Mouse (Mus musculus): ENCODE data around the gene Gal3st4.

Gal3st4 gene

GRCm38 (mm10) chr5:138262001-138262400, 10.6 kb downstream of the Gal3st4 start:
- DNase-seq (ENCODE audit: low spot score in 2 of 2): peak in 1 of 2 experiments; percentile 39

- DNase-seq (ENCODE audit: low spot score in 2 of 2): no peak
Observed at GRCm38 (mm10) chr5:138260834-138261233, 11.8 kb downstream of the Gal3st4 start.

DNA sequence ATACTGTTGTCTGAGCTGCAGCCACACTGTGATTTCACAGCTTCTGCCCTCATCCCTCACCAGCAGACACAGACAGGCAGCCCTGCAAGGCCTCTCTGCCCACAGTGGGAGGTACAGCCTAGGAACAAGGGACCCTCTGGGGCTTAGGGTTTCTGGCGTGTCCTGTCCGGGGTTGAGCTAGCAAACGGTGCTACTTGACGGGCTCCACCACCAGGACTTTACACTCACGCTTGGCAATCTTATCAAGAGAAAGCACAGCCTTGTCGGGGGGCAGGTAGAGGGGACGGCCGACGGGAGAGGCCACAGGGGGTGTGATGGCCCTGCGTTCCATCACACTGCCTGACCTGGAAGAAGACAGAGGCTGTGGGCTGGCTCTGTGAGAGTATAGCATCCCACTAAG, 12.6 kb downstream of the Gal3st4 start:
- DNase-seq (ENCODE audit: low spot score in 2 of 2): no peak

DNA sequence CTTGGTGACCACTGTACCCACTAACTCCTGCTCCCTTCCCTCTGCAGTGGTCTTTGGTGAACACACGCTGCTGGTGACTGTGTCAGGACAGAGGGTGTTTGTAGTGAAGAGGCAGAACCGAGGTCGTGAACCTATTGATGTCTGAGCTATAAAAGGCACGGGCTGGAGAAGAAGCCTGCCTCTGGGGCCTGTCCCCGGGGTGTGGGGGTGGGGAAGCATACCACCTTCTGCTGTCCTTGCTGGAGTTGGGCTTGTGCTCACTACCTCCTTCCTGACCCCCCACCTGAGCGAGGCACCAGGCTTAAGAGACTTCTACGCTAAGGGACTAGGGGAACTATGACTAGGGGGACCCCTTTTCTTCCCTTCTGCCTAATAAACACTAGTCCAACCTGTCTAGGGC, 13.6 kb downstream of the Gal3st4 start:
- no peak for DNase-seq (ENCODE audit: low spot score in 2 of 2)

GRCm38 (mm10) chr5:138258542-138258941, 14.1 kb downstream of the Gal3st4 start:
- DNase-seq (ENCODE audit: low spot score in 2 of 2): no peak

DNA sequence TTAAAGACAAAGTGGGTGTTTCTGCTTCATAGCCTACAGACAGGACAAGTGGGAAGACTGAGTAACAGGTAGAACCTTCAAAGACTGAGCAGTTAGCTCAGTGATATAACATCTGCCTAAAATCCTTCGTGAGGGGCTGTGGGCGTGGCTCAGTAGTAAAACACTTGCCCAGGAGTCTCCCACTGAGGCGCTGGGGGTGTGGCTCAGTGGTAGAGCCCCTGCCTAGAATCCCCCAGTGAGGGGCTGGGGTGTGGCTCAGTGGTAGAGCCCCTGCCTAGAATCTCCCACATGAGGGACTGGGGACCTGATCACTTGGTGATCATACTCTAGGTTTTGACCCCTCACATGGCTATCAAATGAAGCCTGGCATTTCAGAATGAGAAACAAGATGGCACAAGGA, 14.6 kb downstream of the Gal3st4 start:
- DNase-seq (ENCODE audit: low spot score in 2 of 2): no peak

- DNase-seq (ENCODE audit: low spot score in 2 of 2): no peak
Observed at GRCm38 (mm10) chr5:138257585-138257978, 15.1 kb downstream of the Gal3st4 start.

- no peak for DNase-seq (ENCODE audit: low spot score in 2 of 2)
Observed at GRCm38 (mm10) chr5:138256966-138257584, 15.6 kb downstream of the Gal3st4 start.

DNA sequence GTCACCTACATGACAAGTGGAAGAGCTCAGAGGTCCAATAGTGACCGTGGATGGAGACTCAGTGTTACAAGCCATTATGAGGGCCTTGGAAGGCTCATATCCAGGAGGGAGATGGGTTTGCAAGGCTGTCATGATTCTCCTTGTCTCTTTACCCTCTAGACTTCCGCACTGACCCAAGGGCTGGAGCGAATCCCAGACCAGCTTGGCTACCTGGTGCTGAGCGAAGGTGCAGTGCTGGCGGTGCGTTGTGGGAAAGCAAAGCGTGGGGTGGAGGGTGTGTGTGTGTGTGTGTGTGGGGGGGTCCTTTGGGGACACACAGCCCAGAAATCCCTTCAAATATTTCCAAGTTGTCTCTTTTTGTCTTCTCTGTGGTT, 16.6 kb downstream of the Gal3st4 start:
- DNase-seq (ENCODE audit: low spot score in 2 of 2): no peak

DNA sequence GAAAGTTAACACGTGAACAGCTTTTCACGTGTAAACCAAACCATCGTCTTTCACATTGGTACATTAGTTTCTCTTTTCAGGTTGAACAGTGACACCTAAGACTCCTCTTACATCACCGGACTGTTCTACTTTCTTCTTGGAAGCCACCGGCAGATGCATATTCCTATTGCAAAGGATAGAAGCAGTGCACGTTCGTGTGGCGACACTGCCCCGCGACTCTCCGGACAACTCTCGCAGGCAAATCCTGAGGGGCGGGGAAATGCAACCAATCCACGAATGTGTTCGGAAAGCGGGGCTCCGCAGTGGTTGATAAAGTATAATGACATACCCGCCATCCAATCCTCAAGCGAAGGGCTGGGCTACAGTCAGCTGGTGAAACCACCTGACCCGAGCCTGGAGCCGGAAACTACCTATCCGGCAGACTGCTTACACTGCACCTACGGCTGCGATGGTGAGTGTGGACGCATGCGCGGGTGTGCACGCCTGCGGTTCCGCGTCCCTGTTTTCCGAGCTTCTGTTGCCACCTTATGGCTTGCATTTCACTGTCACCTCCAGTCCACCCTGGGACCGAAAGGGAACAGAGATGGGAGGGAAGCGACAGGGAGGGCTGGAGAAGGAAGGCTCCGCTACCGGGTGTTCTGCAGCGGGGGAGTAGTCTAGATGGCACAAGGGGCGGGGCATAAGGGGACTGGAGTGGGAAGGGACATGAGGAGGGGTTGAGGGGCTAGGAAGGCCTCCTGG, 17.1 kb downstream of the Gal3st4 start, which contains the start of gene Lamtor4:
Gene Lamtor4 (plus strand): TSS at position 130 of the 741 bp plus-strand sequence.
- peak; percentile 98 to 99 for DNase-seq (ENCODE audit: low spot score in 2 of 2)

DNA sequence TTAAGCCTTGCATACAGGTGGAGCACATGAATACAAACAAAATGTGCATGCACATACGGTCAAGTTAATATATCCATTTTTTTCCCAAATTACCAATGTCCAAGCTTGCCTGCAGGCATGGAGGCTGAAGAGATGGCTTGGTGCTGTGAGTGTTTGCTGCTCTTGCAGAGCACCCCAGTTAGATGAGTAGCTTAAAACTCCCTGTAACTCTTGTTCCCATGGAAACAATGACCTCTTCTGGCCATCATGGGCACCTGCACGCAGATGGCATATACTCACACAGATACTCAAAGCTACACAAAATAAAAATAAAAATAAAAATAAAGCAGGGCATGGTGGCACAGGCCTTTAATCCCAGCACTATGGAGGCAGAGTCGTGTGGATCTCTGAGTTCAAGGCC, 19.6 kb downstream of the Gal3st4 start:
- no peak for DNase-seq (ENCODE audit: low spot score in 2 of 2)

GRCm38 (mm10) chr5:138251144-138251543, 21.5 kb downstream of the Gal3st4 start:
- no peak for DNase-seq (ENCODE audit: low spot score in 2 of 2)

GRCm38 (mm10) chr5:138241511-138241910, 31.1 kb downstream of the Gal3st4 start:
- DNase-seq (ENCODE audit: low spot score in 2 of 2): no peak

DNA sequence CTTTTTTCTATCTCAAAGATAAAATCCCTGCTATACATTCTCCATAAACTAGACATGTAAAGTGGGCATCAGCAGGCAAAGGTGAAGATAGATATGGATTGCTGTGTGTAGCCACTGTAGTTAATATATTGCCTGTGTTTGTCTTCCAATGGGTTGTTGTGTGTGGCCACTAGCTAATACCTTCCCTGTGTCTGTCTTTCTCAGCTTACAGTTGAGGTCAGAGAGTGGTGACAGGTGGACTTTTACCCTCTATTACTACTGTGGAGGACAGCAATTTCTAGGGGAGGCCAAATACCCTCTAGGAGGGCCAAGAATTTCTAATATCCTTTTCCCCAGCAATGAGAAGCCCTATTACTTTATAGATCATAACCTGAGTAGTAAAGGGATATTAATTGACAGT, 38.4 kb downstream of the Gal3st4 start:
- DNase-seq (ENCODE audit: low spot score in 2 of 2): no peak

DNA sequence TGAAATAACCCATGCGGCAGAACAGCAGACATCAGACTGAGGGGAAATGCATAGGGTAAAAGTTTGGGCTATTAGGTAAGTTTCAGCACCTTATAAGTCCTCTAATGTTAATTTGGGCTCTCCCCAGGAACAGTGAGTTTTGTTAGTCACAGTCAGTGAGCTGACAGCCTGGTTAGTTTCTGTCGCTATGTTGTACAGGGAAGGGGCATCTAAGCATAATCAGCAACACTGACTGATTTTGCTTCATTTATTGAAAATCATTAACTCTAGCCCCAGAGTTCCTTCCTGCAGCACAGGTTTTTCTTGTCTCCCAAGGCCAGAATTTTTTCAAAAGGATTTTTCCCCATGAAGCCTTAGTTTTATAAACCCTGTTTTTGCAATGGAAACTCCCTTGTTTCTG, 38.9 kb downstream of the Gal3st4 start:
- no peak for DNase-seq (ENCODE audit: low spot score in 2 of 2)

GRCm38 (mm10) chr5:138229511-138229910, 43.1 kb downstream of the Gal3st4 start:
- no peak for DNase-seq (ENCODE audit: low spot score in 2 of 2)

- no peak for DNase-seq (ENCODE audit: low spot score in 2 of 2)
Observed at GRCm38 (mm10) chr5:138228026-138228425, 44.6 kb downstream of the Gal3st4 start.

DNA sequence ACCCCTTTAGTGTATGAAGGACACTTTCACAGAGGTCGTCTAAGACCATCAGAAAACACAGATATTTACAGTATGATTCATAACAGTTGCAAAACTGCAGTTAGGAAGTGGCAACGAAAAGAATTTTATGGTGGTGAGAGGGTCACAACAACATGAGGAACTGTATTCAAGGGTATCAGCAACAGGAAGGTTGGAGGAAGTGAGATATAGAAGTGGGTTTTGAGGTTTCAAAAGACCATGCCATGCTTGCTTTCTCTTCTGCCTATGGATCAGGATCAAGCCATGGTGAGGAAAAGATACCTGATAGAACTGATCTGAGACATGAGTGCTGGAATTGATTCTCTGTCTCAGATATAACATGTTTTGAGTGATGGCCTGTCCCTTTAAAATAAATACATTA, 45.3 kb downstream of the Gal3st4 start:
- DNase-seq (ENCODE audit: low spot score in 2 of 2): peak in 1 of 2 experiments; percentile 43

- no peak for DNase-seq (ENCODE audit: low spot score in 2 of 2)
Observed at GRCm38 (mm10) chr5:138226491-138226890, 46.1 kb downstream of the Gal3st4 start.

DNA sequence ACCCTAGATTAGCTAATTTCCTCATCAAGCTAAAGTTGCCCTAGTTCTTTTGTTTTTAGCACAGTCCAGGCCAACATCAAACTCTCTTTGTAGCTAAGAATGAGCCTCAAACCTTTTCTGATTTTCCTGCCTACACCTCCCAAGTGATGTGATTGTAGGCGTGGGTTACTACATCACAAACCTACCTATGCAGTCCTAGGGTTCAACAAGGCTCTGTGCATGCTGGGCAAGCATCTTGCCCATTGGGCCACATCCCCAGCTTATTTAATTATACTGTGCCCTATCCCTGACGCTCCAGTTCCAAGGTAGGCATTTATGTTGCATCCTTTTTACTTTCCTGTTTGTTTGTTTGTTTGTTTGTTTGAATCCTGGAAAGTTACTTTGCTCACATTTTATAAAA, 46.9 kb downstream of the Gal3st4 start, which contains the start of gene Nxpe5:
Gene Nxpe5 (plus strand): TSS at position 199 of the 400 bp plus-strand sequence.
- no peak for DNase-seq (ENCODE audit: low spot score in 2 of 2)

DNA sequence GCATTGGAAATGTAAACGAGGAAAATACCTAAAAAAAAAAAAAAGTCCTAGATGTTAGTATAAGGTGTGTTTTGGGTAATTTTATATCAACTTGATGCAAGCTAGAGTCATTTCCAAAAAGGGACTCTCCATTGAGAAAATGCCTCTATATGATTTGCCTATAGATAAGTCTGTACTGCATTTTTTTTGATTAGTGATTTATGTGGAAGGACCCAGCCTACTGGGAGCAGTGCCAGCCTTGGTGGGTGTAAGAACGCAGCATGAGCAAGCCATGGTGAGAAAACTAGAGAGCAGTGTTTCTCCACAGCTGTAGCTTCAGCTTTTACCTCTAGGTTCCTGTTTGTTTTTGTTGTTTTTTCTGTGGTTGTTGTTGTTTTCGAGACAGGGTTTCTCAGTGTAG, 49.4 kb downstream of the Gal3st4 start:
- DNase-seq (ENCODE audit: low spot score in 2 of 2): no peak

- DNase-seq (ENCODE audit: low spot score in 2 of 2): peak; percentile 61 to 68
Observed at GRCm38 (mm10) chr5:138222111-138222510, 50.5 kb downstream of the Gal3st4 start.

DNA sequence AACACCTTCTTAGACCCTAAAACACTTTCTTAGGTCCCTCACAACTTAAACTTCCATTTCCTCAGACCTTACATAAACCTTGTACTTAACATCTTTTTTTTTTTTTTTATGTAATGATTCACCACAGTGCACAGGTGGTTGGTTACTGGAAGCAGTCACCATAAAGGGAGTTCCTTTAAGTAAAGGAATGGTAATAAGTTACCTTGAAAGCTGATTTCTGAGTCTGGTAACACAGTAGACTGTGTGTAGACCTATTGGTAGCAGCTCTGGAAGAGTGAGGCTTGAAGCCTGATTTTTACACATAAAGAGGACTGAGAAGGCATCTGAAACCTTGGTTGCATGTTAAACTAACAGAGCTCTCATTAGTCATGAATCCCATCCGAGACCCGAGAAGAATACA, 52.8 kb downstream of the Gal3st4 start:
- no peak for DNase-seq (ENCODE audit: low spot score in 2 of 2)

Measured in heart, adult 9 months (tissue).